Mouse (Mus musculus) testis, adult 2 months (tissue): ENCODE measurements around the gene Spats2.

ENCODE experiments used
- CTCF ChIP-seq: fragments of 200-500 bp; IDR thresholded peaks from 2 replicates; pipeline ENCODE4 v1.5.1; 2012; ENCODE audit warnings: low read depth, mild to moderate bottlenecking, inconsistent platforms, low read length, moderate library complexity; ENCODE audit not compliant: control insufficient read depth, insufficient read depth, insufficient replicate concordance
- POLR2A ChIP-seq: fragments of 200-500 bp; IDR thresholded peaks from 2 replicates; pipeline ENCODE4 v1.6.1; 2012; ENCODE audit warnings: low read depth, mild to moderate bottlenecking, inconsistent platforms, low read length, moderate library complexity; ENCODE audit not compliant: control insufficient read depth

DNA sequence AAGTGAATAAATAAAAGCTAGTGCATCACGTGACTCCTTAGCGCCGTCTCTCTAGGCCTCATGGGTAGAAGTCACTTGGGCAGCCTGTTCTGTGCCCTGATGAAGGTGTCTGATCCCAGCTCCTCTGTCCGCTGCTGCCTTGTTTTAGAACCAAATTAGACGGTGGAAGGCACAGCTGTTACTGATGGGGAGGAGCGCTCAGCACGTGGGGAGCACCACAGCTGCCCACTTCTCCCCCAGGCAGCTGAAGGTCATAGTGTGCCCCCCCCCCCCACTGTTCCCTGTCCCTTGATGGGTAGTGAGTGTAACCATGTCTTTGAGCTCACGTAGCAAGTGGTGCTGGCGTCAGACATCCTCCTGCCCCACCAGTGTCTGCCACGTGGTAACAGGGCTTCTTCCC is 87.5 kb downstream of the Spats2 start:
- TF ChIP-seq CTCF (no peak), POLR2A (no peak)
